Mouse (Mus musculus) midbrain, postnatal 0 days (tissue): ENCODE measurements at regions not wholly inside any gene's neighbourhood (a gene's known extent, or its start where the extent isn't known, plus 50 kb on each side); places are given as distances from the start of the nearest gene placed in this dataset.

ENCODE experiments used
- ATAC-seq: fragments of 200-750 bp; cut with Nextera tagmentation; 2 replicates; pipeline ENCODE4 v1.8.0; 2017; ENCODE audit warnings: moderate number of reproducible peaks, mild to moderate bottlenecking, moderate TSS enrichment, moderate library complexity; ENCODE audit not compliant: low FRiP score
- DNase-seq: peaks from one replicate; pipeline ENCODE4 v3.0.0-alpha.2; 2015; ENCODE audit warnings: low spot score
- H3K27ac ChIP-seq: fragments of 300-500 bp; sonication (generic); 2 replicates; pipeline ENCODE4 v1.5.1; 2014; ENCODE audit warnings: low read depth, mild to moderate bottlenecking, low read length, mixed read lengths
- H3K27me3 ChIP-seq: fragments of 300-500 bp; sonication (generic); 2 replicates; pipeline ENCODE4 v1.6.1; 2014; ENCODE audit warnings: low read length, control low read depth, mixed read lengths; ENCODE audit not compliant: insufficient read depth
- H3K36me3 ChIP-seq: fragments of 300-500 bp; sonication (generic); 2 replicates; pipeline ENCODE4 v1.6.1; 2014; ENCODE audit warnings: low read length, control low read depth, mixed read lengths; ENCODE audit not compliant: insufficient read depth
- H3K4me1 ChIP-seq: fragments of 300-500 bp; sonication (generic); 2 replicates; pipeline ENCODE4 v1.6.1; 2014; ENCODE audit warnings: mild to moderate bottlenecking, control low read depth, antibody characterized with exemption, low read length, mixed read lengths; ENCODE audit not compliant: insufficient read depth
- H3K4me2 ChIP-seq: fragments of 300-500 bp; sonication (generic); 2 replicates; pipeline ENCODE4 v1.6.1; 2014; ENCODE audit warnings: low read depth, mild to moderate bottlenecking, low read length, mixed read lengths; ENCODE audit not compliant: poor library complexity, severe bottlenecking
- H3K4me3 ChIP-seq: fragments of 300-500 bp; sonication (generic); 2 replicates; pipeline ENCODE4 v1.5.1; 2014; ENCODE audit warnings: low read depth, mild to moderate bottlenecking, low read length, moderate library complexity
- H3K9ac ChIP-seq: fragments of 300-500 bp; sonication (generic); replicated peaks from 2 replicates; pipeline ENCODE4 v1.6.1; 2014; ENCODE audit warnings: mild to moderate bottlenecking, low read length, moderate library complexity, mixed read lengths; ENCODE audit not compliant: poor library complexity, severe bottlenecking
- H3K9me3 ChIP-seq: fragments of 300-500 bp; sonication (generic); 2 replicates; pipeline ENCODE4 v1.6.1; 2016; ENCODE audit warnings: low read length, control low read depth
- CTCF ChIP-seq: IDR thresholded peaks from 2 replicates; pipeline ENCODE4 v1.5.1; 2016; ENCODE audit warnings: antibody characterized with exemption, mild to moderate bottlenecking
- WGBS: fragments of 180-500 bp; shearing (Covaris S2); extraction: QIAGEN DNeasy Blood & Tissue Kit; methylation state at CpG from one replicate; pipeline ENCODE4 v1.1.7; 2014; 5-methylcytosine and 5-hydroxymethylcytosine counted together

DNA sequence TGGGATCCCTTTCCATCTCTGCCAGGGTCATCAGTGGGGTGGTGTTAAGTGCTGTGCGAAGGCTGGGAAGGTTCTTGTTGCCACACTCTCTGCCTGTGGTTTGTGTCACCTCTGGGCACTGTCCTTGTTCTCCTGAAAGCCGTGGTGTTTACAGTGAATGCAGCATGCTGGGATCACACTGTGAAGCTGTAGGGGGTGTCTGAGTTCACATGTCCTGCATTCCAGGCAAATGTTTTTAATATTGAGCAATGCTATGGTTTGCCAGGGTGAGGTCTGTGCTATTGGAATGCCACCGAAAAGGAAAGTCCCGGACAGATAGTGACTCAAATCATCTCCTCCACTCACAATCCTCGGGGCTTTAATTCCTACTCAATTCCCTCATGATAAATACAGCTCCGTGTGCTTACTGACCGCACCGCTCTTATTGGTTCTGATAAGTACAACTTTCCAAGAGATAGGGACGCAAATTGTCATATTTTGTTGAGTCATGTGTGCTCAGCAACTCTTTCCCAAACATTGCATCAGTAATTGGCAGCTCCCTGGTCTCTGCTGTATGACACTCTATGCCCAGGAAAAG is 1405.6 kb upstream of the A1bg start:
- H3K9ac ChIP-seq = no peak overlapping the region
- ATAC-seq = no peak
- WGBS = 59% methylated on average over 9 of the region's 9 CpGs
- H3K36me3 ChIP-seq = no peaks in the 10 kb centered on the region
- no peak overlapping the region for H3K4me3 ChIP-seq
- H3K9me3 ChIP-seq = no peaks in the 10 kb centered on the region
- no peaks in the 10 kb centered on the region for H3K4me1 ChIP-seq
- TF ChIP-seq CTCF = no peak
- H3K4me2 ChIP-seq = no peak overlapping the region
- H3K27me3 ChIP-seq = no peaks in the 10 kb centered on the region
- H3K27ac ChIP-seq = no peak overlapping the region
- DNase-seq = peak; percentile 5

DNA sequence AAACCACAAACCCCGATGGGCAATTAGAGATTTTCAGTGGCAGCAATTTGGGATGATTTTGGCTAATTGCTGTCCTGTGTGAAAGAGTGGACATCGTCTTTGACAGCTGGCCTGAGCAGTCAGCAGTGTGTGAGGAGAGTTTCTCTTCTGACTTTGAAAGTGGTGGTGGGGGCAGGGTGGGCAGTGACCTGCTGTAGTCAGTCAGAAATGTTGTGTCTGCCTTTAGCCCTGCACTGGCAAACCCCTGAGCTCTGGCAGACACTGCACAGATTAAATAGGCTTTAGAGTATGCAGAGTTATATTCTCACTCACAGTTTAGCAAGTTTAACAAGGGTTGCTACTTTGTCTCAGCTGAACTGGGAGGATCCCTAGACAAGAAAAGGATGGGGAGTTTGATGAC is 1404.7 kb upstream of the A1bg start:
- Histone ChIP-seq H3K36me3 (no peaks in the 10 kb centered on the region), H3K4me1 (no peaks in the 10 kb centered on the region), H3K9me3 (no peaks in the 10 kb centered on the region), H3K4me2 (no peak overlapping the region), H3K27me3 (no peaks in the 10 kb centered on the region), H3K4me3 (no peak overlapping the region), H3K9ac (no peak overlapping the region), H3K27ac (no peak overlapping the region)
- ATAC-seq = no peak
- TF ChIP-seq CTCF = no peak
- 80% methylated on average over 2 of the region's 2 CpGs for WGBS
- no peak for DNase-seq

DNA sequence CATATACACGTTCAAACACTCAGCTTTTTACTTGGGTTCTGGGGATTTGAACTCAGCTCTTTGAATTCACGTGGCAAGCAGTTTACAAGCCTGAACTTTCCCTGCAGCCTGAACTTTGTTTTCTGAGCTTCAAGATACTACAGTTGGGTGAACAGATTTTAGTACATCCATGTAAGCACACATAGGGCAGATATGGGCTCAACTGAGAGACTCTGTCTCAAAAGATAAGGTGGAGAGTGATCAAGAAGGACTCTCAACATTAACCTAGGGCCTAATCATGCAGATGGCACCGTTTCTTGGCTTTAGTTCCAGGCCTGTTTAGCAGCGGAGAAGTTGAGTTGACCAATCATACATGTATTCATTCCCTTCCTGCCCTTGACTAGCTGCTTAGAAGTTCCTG is 1403.7 kb upstream of the A1bg start:
- no peaks in the 10 kb centered on the region for H3K36me3 ChIP-seq
- no peak overlapping the region for H3K9ac ChIP-seq
- ATAC-seq (no peak), DNase-seq (no peak)
- H3K4me1 ChIP-seq = no peaks in the 10 kb centered on the region
- no peak overlapping the region for H3K4me3 ChIP-seq
- no peaks in the 10 kb centered on the region for H3K9me3 ChIP-seq
- WGBS = 90% methylated on average over 4 of the region's 4 CpGs
- H3K4me2 ChIP-seq = no peak overlapping the region
- no peak for TF ChIP-seq CTCF
- H3K27me3 ChIP-seq = no peaks in the 10 kb centered on the region
- no peak overlapping the region for H3K27ac ChIP-seq

DNA sequence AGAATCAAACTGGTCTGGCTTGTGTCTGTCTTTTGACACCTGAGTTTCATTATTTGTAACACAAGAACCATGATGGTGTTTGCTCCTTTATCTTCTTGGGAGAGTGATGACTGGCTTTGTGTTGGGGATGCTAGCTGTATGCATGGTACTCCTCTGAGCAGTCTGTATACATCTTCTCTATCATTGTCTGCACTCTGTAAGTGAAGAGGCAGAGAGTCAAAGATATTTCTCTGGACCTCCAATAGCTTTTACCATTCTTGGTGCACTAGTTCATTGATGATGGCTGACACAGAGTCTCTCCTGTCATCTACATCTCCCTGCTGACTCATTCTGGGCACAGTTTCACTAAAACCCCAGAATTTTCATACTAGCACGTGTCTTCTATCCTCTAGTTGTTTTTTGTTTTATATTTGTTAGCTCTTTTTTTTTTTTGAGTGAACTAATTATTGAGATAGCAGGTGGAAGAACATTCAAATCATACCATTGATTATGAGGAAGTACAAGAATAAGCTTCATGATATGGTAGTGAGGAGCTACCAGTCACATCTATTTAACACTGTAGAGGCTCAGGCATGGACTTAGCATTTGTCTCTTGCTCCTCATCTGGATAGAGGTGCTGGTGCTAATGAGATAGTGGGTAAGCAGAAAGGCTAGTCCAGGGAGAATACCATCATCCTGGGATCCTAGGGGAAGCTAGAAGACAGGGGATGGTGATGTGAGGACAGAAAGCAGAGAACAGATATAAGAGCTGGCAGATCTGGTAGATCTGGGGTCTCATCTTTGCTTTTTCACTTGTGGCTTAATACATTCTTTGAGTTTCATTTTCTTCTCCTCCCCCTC is 1402.9 kb upstream of the A1bg start:
- no peak overlapping the region for H3K4me2 ChIP-seq
- H3K9ac ChIP-seq = no peak overlapping the region
- no peak for TF ChIP-seq CTCF
- H3K9me3 ChIP-seq = no peaks in the 10 kb centered on the region
- no peak for DNase-seq
- H3K27me3 ChIP-seq = no peaks in the 10 kb centered on the region
- no peaks in the 10 kb centered on the region for H3K4me1 ChIP-seq
- ATAC-seq = no peak
- no peak overlapping the region for H3K4me3 ChIP-seq
- WGBS = 83% methylated on average over 1 of the region's 1 CpGs
- H3K36me3 ChIP-seq = no peaks in the 10 kb centered on the region
- no peak overlapping the region for H3K27ac ChIP-seq

DNA sequence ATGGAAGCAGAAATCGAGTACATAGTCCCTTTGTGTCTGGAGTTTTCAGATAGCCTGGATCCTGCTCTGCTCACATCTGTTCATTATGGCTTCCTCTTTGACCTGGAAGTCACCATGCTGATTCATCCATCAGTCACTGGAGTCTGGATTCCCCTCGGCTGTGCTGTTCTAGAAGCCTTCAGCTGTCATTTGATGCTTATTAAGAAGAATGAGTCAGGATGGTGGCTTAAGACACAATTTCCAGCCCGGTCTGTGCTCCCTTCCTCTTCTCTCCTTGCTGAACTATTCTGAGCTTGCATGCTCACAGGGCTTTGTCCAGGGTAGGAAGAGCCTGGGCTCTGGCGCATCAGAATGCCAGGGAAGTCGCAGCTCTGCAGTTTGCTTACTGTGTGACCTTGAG is 1398.2 kb upstream of the A1bg start:
- Histone ChIP-seq H3K27me3 (no peaks in the 10 kb centered on the region), H3K27ac (no peak overlapping the region), H3K36me3 (no peaks in the 10 kb centered on the region), H3K9ac (no peak overlapping the region), H3K4me1 (no peaks in the 10 kb centered on the region), H3K4me3 (no peak overlapping the region), H3K4me2 (no peak overlapping the region), H3K9me3 (no peaks in the 10 kb centered on the region)
- DNase-seq = no peak
- no peak for TF ChIP-seq CTCF
- WGBS = 78% methylated on average over 5 of the region's 5 CpGs
- ATAC-seq = no peak

DNA sequence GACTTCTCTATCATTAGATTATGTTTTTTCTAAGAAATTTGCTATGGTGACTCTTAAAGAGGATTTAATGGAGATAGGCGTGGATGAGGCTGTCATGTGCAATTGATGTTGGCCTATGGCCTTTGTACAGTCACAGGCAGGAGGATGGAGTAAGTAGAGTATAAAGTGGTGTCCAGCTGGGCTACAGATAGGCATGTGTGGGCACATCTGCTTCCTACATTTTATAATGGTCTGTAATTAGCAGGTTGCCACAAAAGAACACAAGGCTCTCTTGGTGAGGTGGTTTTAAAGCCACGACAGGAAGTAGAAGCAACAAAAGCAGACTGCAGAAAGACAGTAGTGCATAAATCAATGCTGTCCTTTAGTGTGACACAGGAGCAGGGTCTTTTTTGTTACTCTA is 1391.6 kb upstream of the A1bg start:
- DNase-seq = no peak
- no peak for TF ChIP-seq CTCF

More for the DNA sequence above, 1391.6 kb upstream of the A1bg start:
- no peaks in the 10 kb centered on the region for H3K9me3 ChIP-seq
- no peaks in the 10 kb centered on the region for H3K36me3 ChIP-seq
- H3K27me3 ChIP-seq = no peaks in the 10 kb centered on the region
- no peak for ATAC-seq
- H3K4me2 ChIP-seq = no peak overlapping the region
- no peak overlapping the region for H3K4me3 ChIP-seq
- H3K27ac ChIP-seq = no peak overlapping the region
- no peak overlapping the region for H3K9ac ChIP-seq
- H3K4me1 ChIP-seq = no peaks in the 10 kb centered on the region
- 41% methylated on average over 2 of the region's 2 CpGs for WGBS
